ENCODE assay signal across 14 mouse cellular contexts in the genomic region with DNA sequence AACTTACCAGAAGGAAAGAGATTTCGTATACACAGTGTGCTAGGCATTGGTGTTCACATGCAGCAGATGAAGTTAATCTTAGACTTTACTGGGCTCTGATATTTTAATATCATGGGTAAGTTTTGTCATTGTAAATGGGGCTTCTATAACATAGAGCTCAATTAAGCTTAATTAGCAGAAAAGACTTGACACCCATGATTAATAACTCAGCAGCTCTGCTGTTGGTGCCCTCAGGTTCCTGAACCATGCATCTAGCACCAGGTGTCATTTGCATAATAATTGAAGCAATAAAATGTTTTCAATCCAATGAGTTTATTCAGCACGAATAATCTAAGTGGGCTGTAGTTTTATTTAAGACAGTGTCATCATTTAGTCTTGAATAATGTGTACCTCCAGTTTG.
"Had no signal": no experiment of that assay in that cellular context is flagged by ENCODE, and none has a peak within 500 bp of the region (broad histone marks: within the 10 kb centered on the region; RNA-seq: fewer than 3 reads in every experiment).

No protein-coding gene starts in this region.

- ATAC-seq: liver, embryonic 12.5 days; midbrain, embryonic 15.5 days had no signal

- H3K36me3 ChIP-seq: kidney, embryonic 15.5 days; limb, embryonic 15.5 days; liver, embryonic 12.5 days; midbrain, embryonic 10.5 days; midbrain, embryonic 15.5 days had no signal

- H3K4me3 ChIP-seq: kidney, embryonic 15.5 days; left cerebral cortex, adult 2 months; limb, embryonic 15.5 days; liver, embryonic 12.5 days; midbrain, embryonic 10.5 days; midbrain, embryonic 15.5 days had no signal

- H3K4me1 ChIP-seq: kidney, embryonic 15.5 days; limb, embryonic 15.5 days; liver, embryonic 12.5 days; midbrain, embryonic 10.5 days; midbrain, embryonic 15.5 days had no signal

- H3K9ac ChIP-seq: kidney, embryonic 15.5 days; limb, embryonic 15.5 days; liver, embryonic 12.5 days; lung, embryonic 14.5 days; midbrain, embryonic 15.5 days had no signal

- H3K27me3 ChIP-seq: kidney, embryonic 15.5 days; limb, embryonic 15.5 days; liver, embryonic 12.5 days; midbrain, embryonic 15.5 days had no signal

- DNase-seq: kidney, adult 2 months; kidney, postnatal 14 days; lung, embryonic 14.5 days; lung, postnatal 10 days; lung, postnatal 4 days; right cerebral cortex, adult 18-20 months; right cerebral cortex, postnatal 25 days; thymus, postnatal 36 days had no signal

- H3K4me2 ChIP-seq: kidney, embryonic 15.5 days; limb, embryonic 15.5 days; liver, embryonic 12.5 days; lung, embryonic 14.5 days; midbrain, embryonic 15.5 days had no signal

- H3K9me3 ChIP-seq: kidney, embryonic 15.5 days; limb, embryonic 15.5 days; liver, embryonic 12.5 days; midbrain, embryonic 10.5 days; midbrain, embryonic 15.5 days had no signal

- H3K27ac ChIP-seq: kidney, embryonic 15.5 days; left cerebral cortex, adult 2 months; limb, embryonic 15.5 days; liver, embryonic 12.5 days; midbrain, embryonic 10.5 days; midbrain, embryonic 15.5 days had no signal
